Mouse (Mus musculus): ENCODE measurements at regions not wholly inside any gene's neighbourhood (a gene's known extent, or its start where the extent isn't known, plus 50 kb on each side); places are given as distances from the start of the nearest gene placed in this dataset.

DNA sequence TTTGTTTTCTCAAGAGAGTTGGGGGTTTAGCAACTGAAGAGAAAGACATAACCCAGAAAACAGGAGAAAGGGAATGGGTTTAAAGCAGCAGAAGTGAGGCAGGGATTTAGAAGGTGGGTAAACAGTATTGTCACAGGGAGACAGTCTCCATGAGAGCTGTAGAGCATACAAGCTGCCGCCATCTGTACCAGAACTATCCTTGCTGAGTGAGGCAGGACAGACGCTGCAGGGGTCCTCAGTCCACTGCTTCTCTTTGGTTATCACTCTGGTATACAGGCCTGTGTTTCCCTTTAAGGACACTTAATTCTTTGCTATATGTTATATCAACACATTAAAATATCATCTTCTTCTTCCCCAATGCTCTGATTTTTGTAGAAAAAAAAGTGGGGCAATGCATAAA, 548.0 kb upstream of the Klf6 start:
- Histone ChIP-seq H3K4me2 (ENCODE audit: low read depth, low read length) (no peak overlapping the region), H3K9ac (ENCODE audit: low read length) (no peak overlapping the region), H3K27ac (ENCODE audit: low read length) (no peak overlapping the region), H3K27me3 (ENCODE audit: control insufficient read depth, insufficient read depth, low read length) (no peaks in the 10 kb centered on the region), H3K9me3 (replicated peaks; ENCODE audit: control insufficient read depth, low read length) (no peaks in the 10 kb centered on the region), H3K36me3 (ENCODE audit: control insufficient read depth, insufficient read depth) (no peaks in the 10 kb centered on the region), H3K4me1 (ENCODE audit: control insufficient read depth, insufficient read depth, low read length) (no peaks in the 10 kb centered on the region; the same call in 1 of the 2 replicates), H3K4me3 (ENCODE audit: low read length) (no peak overlapping the region)
- ATAC-seq (replicated peaks; ENCODE audit: extremely low read depth, insufficient read depth, low FRiP score) = no peak
- WGBS = 61% methylated on average over 2 of the region's 2 CpGs

DNA sequence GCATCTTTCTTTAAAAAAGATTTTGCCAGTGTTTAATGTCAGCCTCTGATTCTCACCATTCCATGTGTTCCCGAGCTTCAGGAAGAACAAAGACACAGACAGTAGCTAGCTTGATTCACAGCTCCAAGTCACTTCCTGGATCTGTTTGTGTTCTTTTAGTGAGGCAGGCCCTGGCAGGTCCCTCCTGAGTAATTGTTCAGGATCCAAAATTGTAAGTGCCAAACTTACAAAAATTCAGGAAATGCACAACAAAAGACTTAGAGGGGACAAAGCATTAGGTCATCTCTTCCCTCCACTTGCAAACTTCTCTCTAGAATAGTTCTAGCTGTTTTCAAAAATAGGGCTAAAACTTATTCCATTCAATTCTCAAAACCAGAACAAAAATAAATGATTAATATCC, 546.3 kb upstream of the Klf6 start:
- H3K4me3 ChIP-seq (ENCODE audit: low read length) = no peak overlapping the region
- no peaks in the 10 kb centered on the region; the same call in 1 of the 2 replicates for H3K4me1 ChIP-seq (ENCODE audit: control insufficient read depth, insufficient read depth, low read length)
- H3K27ac ChIP-seq (ENCODE audit: low read length) = no peak overlapping the region
- H3K4me2 ChIP-seq (ENCODE audit: low read depth, low read length) = no peak overlapping the region
- H3K36me3 ChIP-seq (ENCODE audit: control insufficient read depth, insufficient read depth) = no peaks in the 10 kb centered on the region
- ATAC-seq (replicated peaks; ENCODE audit: extremely low read depth, insufficient read depth, low FRiP score) = 0 out of 2 replicates have a peak, but pooled peaks have one; percentile 23
- no peaks in the 10 kb centered on the region for H3K9me3 ChIP-seq (replicated peaks; ENCODE audit: control insufficient read depth, low read length)
- WGBS = 48% methylated on average over 1 of the region's 1 CpGs
- no peak overlapping the region for H3K9ac ChIP-seq (ENCODE audit: low read length)
- no peaks in the 10 kb centered on the region for H3K27me3 ChIP-seq (ENCODE audit: control insufficient read depth, insufficient read depth, low read length)

DNA sequence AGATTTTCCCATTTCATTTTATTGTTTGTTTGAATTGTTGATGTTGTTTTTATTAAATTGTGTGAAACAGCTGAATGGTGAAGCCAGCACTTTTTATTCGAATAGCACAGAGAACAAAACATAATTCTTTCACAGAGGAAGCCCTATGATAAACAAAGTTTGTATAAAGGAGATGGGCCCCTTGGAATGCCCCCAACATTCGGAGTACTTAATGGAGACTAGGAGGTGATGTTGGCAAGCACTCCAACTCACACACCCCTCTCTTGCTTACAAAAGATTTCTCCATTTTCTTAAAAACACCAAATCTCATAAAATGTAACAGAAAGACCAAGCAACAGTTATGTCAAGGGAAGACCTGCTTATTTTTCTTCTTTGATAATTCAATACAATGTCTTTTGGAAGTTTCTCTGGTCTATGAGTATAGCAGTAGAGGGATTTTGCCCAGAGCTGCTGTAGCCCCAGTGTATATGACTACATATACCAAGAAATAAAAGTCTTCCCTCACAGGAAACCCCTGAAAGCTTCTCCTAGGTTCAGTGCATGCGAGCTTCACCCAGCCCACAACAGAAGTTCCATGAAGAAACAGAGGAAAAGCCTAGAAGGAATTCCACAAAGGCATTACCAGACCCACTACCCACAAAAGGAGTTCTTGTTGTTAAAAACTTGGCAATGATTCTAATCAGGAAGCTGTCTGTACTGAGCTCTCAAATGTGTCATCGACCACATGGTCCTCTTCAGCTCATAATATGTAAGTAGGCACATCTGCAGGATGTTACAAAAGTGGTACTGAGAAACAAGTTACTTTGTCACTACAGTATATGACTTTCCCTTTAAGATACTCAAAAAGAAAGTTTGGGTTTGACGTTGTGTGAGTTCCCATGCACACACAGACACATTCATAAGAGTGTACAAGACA, 543.1 kb upstream of the Klf6 start:
- Histone ChIP-seq H3K4me3 (ENCODE audit: low read length) (no peak overlapping the region), H3K27me3 (ENCODE audit: control insufficient read depth, insufficient read depth, low read length) (no peaks in the 10 kb centered on the region), H3K9ac (ENCODE audit: low read length) (no peak overlapping the region), H3K4me1 (ENCODE audit: control insufficient read depth, insufficient read depth, low read length) (no peaks in the 10 kb centered on the region; the same call in 1 of the 2 replicates), H3K27ac (ENCODE audit: low read length) (no peak overlapping the region), H3K9me3 (replicated peaks; ENCODE audit: control insufficient read depth, low read length) (no peaks in the 10 kb centered on the region), H3K36me3 (ENCODE audit: control insufficient read depth, insufficient read depth) (no peaks in the 10 kb centered on the region), H3K4me2 (ENCODE audit: low read depth, low read length) (no peak overlapping the region)
- ATAC-seq (replicated peaks; ENCODE audit: extremely low read depth, insufficient read depth, low FRiP score) = no peak
- WGBS = 64% methylated on average over 5 of the region's 5 CpGs

DNA sequence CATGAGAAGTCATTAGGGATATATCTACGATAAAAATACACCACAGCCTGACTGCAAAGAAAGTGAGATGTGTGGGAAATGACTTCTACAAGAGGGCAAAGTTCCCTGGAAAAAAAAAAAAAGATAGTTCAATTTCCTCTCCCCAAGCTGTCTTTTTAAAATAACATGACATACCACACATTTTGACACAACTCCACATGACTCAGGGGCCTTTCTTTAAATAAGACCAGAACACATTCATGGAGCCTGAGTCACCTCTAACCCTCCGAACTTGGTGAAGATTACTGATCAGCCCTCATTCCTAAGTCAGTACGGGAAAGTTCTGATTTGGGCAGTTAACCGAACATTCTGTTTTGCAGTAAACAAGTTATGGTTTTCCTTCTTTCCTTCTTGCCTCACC, 515.6 kb upstream of the Klf6 start:
- ATAC-seq (replicated peaks; ENCODE audit: extremely low read depth, insufficient read depth, low FRiP score) = 0 out of 2 replicates have a peak, but pooled peaks have one; percentile 49
- Histone ChIP-seq H3K9ac (ENCODE audit: low read length) (no peak overlapping the region), H3K4me1 (ENCODE audit: control insufficient read depth, insufficient read depth, low read length) (no peaks in the 10 kb centered on the region; the same call in none of the 2 replicates), H3K27ac (ENCODE audit: low read length) (no peak overlapping the region), H3K4me3 (ENCODE audit: low read length) (no peak overlapping the region), H3K9me3 (replicated peaks; ENCODE audit: control insufficient read depth, low read length) (no peaks in the 10 kb centered on the region), H3K27me3 (ENCODE audit: control insufficient read depth, insufficient read depth, low read length) (no peaks in the 10 kb centered on the region), H3K36me3 (ENCODE audit: control insufficient read depth, insufficient read depth) (no peaks in the 10 kb centered on the region), H3K4me2 (ENCODE audit: low read depth, low read length) (no peak overlapping the region)
- 19% methylated on average over 4 of the region's 4 CpGs for WGBS

DNA sequence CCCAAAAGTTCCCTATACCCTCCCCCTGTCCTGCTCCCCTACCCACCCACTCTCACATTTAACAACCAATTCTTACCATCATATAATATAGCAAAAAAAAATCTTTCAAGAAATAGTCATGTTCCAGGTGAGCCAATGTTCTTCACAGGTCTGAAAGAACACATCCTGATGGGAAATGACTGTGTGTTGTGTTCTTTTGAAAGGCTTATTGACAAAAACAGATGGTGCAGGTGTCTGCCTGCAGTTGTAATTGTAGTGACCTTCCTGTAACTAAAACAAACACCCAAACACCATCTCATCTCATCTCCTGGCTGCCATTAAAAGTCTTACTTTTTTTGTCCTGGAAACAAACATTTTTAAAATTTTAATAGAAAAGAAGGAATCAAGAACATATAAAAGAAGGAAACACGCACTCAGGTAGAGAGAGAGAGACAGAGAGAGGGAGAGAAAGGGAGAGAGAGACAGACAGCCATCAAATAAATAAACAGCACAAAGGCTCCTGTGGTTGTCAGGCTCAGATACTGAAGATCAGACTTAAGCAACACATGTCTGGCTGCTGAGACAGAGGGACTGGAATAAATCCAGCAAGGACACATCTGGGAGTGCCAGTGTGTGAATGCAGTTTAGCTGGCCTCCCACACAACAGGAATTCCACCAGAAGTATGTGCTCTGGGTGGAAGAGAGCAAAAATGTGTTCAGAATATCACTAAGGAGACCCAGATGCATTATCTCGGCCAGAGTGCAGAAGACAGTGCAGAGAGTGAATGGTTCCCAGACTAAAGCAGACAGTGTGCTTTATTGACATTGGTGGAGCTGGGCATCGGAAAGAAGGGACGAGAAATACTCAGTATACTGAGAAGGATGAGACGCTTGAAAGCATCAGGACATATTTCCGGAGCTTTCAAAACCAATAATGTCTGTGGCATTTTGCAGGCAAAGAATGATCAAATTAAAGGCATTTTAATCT, 513.5 kb upstream of the Klf6 start:
- Histone ChIP-seq H3K4me2 (ENCODE audit: low read depth, low read length) (no peak overlapping the region), H3K27ac (ENCODE audit: low read length) (peak overlapping the region; percentile 14; the same call in 1 of the 2 replicates), H3K9ac (ENCODE audit: low read length) (no peak overlapping the region), H3K36me3 (ENCODE audit: control insufficient read depth, insufficient read depth) (no peaks in the 10 kb centered on the region), H3K27me3 (ENCODE audit: control insufficient read depth, insufficient read depth, low read length) (no peaks in the 10 kb centered on the region), H3K4me1 (ENCODE audit: control insufficient read depth, insufficient read depth, low read length) (no peaks in the 10 kb centered on the region; the same call in none of the 2 replicates), H3K4me3 (ENCODE audit: low read length) (no peak overlapping the region), H3K9me3 (replicated peaks; ENCODE audit: control insufficient read depth, low read length) (no peaks in the 10 kb centered on the region)
- 55% methylated on average over 6 of the region's 6 CpGs for WGBS
- no peak for ATAC-seq (replicated peaks; ENCODE audit: extremely low read depth, insufficient read depth, low FRiP score)

DNA sequence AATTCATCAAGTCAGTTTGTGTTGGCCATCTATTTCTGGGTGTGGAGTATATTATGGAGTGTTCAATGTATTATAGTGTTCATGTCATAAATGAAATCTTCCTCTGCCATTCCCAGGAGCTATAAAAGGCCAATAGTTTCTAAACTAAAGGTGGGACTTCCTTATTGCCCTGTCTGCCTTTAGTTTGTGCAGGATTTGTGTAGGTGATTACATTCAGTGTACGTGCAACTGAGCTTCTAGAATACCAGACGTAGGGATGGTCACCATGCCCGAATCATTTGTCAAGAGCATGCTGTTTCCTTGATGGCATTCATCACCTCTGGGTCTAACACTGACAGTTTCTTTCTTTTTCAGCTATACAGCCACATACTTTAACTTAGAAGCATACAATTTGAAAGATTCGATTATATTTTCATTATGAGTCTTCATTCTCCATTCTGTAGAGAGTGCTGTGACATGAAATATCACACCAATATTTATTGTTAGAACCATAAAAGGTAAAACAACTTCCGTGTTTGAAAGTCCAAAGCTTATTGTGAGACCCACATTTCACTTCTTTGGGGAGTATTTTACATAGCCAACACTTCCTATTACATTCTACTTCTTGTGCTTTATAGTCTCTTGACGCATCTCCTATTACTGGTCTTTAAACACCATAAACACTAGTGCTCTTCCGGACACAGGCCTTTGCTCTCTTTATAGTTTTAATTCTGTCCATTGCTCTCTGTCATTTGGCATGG, 494.1 kb upstream of the Klf6 start:
- no peaks in the 10 kb centered on the region for H3K9me3 ChIP-seq (replicated peaks; ENCODE audit: control insufficient read depth, low read length)
- H3K4me3 ChIP-seq (ENCODE audit: low read length) = no peak overlapping the region
- no peak overlapping the region for H3K27ac ChIP-seq (ENCODE audit: low read length)
- 82% methylated on average over 7 of the region's 7 CpGs for WGBS
- no peak overlapping the region for H3K4me2 ChIP-seq (ENCODE audit: low read depth, low read length)
- no peak overlapping the region for H3K9ac ChIP-seq (ENCODE audit: low read length)
- no peaks in the 10 kb centered on the region for H3K27me3 ChIP-seq (ENCODE audit: control insufficient read depth, insufficient read depth, low read length)
- no peaks in the 10 kb centered on the region for H3K36me3 ChIP-seq (ENCODE audit: control insufficient read depth, insufficient read depth)
- H3K4me1 ChIP-seq (ENCODE audit: control insufficient read depth, insufficient read depth, low read length) = peaks cover 5% of the 10 kb centered on the region
- no peak for ATAC-seq (replicated peaks; ENCODE audit: extremely low read depth, insufficient read depth, low FRiP score)

DNA sequence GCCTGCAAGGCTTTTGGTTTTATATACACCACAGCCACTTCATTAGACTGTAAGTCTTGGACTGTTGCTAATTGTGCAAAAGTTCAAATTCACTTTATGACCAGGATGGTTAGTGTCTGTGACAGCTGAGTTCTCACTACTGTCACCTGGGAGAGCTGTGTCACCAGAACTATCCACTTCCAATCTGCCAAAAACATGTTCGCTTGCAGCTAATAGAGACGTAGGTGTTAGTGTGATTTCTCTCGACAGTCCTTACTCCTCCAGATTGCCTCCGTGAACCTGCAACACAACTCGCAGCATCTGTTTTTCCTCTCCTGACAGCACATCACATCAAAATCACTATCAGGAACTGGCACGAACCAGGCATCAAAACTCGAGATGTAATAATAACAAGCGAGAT, 491.3 kb upstream of the Klf6 start:
- ATAC-seq (replicated peaks; ENCODE audit: extremely low read depth, insufficient read depth, low FRiP score) = no peak
- 35% methylated on average over 8 of the region's 8 CpGs for WGBS
- H3K4me2 ChIP-seq (ENCODE audit: low read depth, low read length) = no peak overlapping the region; the same call in 1 of the 2 replicates
- H3K9ac ChIP-seq (ENCODE audit: low read length) = no peak overlapping the region
- H3K9me3 ChIP-seq (replicated peaks; ENCODE audit: control insufficient read depth, low read length) = no peaks in the 10 kb centered on the region
- H3K36me3 ChIP-seq (ENCODE audit: control insufficient read depth, insufficient read depth) = no peaks in the 10 kb centered on the region
- H3K4me1 ChIP-seq (ENCODE audit: control insufficient read depth, insufficient read depth, low read length) = peaks cover 5% of the 10 kb centered on the region
- no peaks in the 10 kb centered on the region for H3K27me3 ChIP-seq (ENCODE audit: control insufficient read depth, insufficient read depth, low read length)
- H3K27ac ChIP-seq (ENCODE audit: low read length) = no peak overlapping the region
- no peak overlapping the region for H3K4me3 ChIP-seq (ENCODE audit: low read length)

DNA sequence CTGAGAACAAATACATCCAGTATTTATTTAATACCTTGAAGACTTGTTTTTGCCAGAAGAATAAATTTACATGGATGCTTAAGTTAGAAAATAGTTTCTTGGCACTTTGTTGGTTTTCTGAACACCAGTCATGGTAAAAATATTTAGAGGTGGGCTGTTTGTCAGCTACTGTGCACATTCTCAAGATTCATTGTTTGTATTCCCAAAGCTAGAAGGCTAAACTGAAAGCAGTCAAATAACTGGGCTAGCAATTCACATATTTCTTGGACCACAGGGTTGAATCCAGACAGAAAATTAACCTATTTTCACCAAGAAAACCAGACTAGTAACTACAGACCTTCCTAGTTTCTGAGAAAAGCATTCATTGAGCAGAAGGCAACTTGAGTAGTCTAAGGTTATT, 488.1 kb upstream of the Klf6 start:
- Histone ChIP-seq H3K4me3 (ENCODE audit: low read length) (no peak overlapping the region), H3K4me1 (ENCODE audit: control insufficient read depth, insufficient read depth, low read length) (peaks cover 5% of the 10 kb centered on the region), H3K9me3 (replicated peaks; ENCODE audit: control insufficient read depth, low read length) (no peaks in the 10 kb centered on the region), H3K9ac (ENCODE audit: low read length) (no peak overlapping the region), H3K27me3 (ENCODE audit: control insufficient read depth, insufficient read depth, low read length) (no peaks in the 10 kb centered on the region), H3K36me3 (ENCODE audit: control insufficient read depth, insufficient read depth) (no peaks in the 10 kb centered on the region), H3K27ac (ENCODE audit: low read length) (no peak overlapping the region), H3K4me2 (ENCODE audit: low read depth, low read length) (no peak overlapping the region)
- ATAC-seq (replicated peaks; ENCODE audit: extremely low read depth, insufficient read depth, low FRiP score) = no peak

Data from heart, embryonic 16.5 days (tissue).